Mouse (Mus musculus) lung, embryonic 16.5 days (tissue): ENCODE data around the gene Bst2. TPM values are rescaled to one million over a fixed set of nuclear protein-coding genes. Genes with fewer than 3 reads are reported as not detected.
"Not testable (repeated sequence)": the region's sequence is repeated elsewhere in the genome, so short reads cannot be mapped to it uniquely, and the experiment has no call there.

Experiments
- ATAC-seq: fragments of 200-750 bp; cut with Nextera tagmentation; 2 replicates; pipeline ENCODE4 v1.8.0; 2017; ENCODE audit warnings: low read depth, mild to moderate bottlenecking, moderate library complexity
- H3K27ac ChIP-seq: fragments of 300-500 bp; sonication (generic); 2 replicates; pipeline ENCODE4 v1.5.1; 2014; ENCODE audit warnings: mild to moderate bottlenecking, control low read depth, low read length
- H3K27me3 ChIP-seq: fragments of 300-500 bp; sonication (generic); 2 replicates; pipeline ENCODE4 v1.6.1; 2014; ENCODE audit warnings: low read depth, low read length, mixed read lengths; ENCODE audit not compliant: control insufficient read depth, insufficient read depth
- H3K36me3 ChIP-seq: fragments of 300-500 bp; sonication (generic); 2 replicates; pipeline ENCODE4 v1.6.1; 2014; ENCODE audit warnings: low read length; ENCODE audit not compliant: control insufficient read depth, insufficient read depth
- H3K4me1 ChIP-seq: fragments of 300-500 bp; sonication (generic); replicated peaks from 2 replicates; pipeline ENCODE4 v1.6.1; 2014; ENCODE audit warnings: low read length, mixed read lengths; ENCODE audit not compliant: control insufficient read depth, insufficient read depth
- H3K4me2 ChIP-seq: fragments of 300-500 bp; sonication (generic); 2 replicates; pipeline ENCODE4 v1.6.1; 2014; ENCODE audit warnings: low read depth, low read length, control low read depth
- H3K4me3 ChIP-seq: fragments of 300-500 bp; sonication (generic); 2 replicates; pipeline ENCODE4 v1.5.1; 2014; ENCODE audit warnings: mild to moderate bottlenecking, low read length, control low read depth
- H3K9ac ChIP-seq: fragments of 300-500 bp; sonication (generic); 2 replicates; pipeline ENCODE4 v1.6.1; 2014; ENCODE audit warnings: low read length, control low read depth
- H3K9me3 ChIP-seq: fragments of 300-500 bp; sonication (generic); 2 replicates; pipeline ENCODE4 v1.6.1; 2016; ENCODE audit warnings: low read length; ENCODE audit not compliant: control insufficient read depth
- WGBS: fragments of 180-500 bp; shearing (Covaris S2); extraction: QIAGEN DNeasy Blood & Tissue Kit; methylation state at CpG from one replicate; pipeline ENCODE4 v1.1.7; 2014; 5-methylcytosine and 5-hydroxymethylcytosine counted together
- polyA plus RNA-seq: library from polyadenylated mRNA; unstranded; fragments of >200 nt; fragmentation: Nextera tagmentation; extraction: Ambion mirVana; gene quantifications from 2 replicates; pipeline ENCODE4 v1.2.1, GENCODE M21; 2015

Bst2 gene
- polyA plus RNA-seq, 1 experiment from 2014 or later = 50.4 TPM

DNA sequence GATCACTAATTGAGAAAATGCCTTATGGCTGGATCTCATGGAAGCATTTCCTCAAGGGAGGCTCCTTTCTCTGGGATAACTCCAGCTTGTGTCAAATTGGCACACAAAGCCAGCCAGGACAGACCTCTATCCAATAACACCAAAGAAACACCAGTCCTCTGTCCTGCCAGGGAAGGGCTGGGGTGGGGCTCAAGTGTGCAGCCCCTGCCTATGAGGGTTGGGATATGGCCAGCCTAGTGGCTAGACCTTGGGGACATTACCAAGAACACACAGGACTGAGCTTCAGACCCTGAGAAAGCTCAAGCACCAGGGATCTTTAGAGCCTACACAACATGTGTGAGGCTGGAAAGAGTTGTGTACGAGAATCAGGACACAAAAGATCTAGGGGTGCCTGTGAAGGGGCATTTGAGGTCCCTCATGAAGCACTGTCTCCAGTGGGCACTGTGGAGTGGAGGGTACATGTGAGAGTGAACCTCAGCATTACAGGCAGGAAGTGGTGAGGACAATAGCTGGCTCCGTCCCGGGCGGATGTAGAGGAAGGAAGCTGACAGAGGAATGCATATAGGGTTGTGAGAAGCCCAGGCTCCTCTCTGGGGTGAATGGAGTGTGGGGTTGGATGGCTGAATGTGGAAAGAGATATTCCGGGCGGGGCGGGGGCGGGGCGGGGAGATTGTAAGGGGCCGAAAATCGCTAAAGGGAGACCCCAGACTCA, 8.7 kb downstream of the Bst2 start:
- Histone ChIP-seq H3K9me3 (no peaks in the 10 kb centered on the region), H3K27ac (peak overlapping the region; percentile 96), H3K27me3 (peaks cover 10% of the 10 kb centered on the region; the same call in 1 of the 2 replicates), H3K4me1 (peaks cover 20% of the 10 kb centered on the region), H3K4me2 (peak overlapping the region; percentile 17; the same call in 1 of the 2 replicates), H3K36me3 (no peaks in the 10 kb centered on the region), H3K9ac (peak overlapping the region; percentile 28; the same call in 1 of the 2 replicates), H3K4me3 (no peak overlapping the region)
- ATAC-seq = peak; percentile 86
- 66% methylated on average over 11 of the region's 11 CpGs for WGBS

DNA sequence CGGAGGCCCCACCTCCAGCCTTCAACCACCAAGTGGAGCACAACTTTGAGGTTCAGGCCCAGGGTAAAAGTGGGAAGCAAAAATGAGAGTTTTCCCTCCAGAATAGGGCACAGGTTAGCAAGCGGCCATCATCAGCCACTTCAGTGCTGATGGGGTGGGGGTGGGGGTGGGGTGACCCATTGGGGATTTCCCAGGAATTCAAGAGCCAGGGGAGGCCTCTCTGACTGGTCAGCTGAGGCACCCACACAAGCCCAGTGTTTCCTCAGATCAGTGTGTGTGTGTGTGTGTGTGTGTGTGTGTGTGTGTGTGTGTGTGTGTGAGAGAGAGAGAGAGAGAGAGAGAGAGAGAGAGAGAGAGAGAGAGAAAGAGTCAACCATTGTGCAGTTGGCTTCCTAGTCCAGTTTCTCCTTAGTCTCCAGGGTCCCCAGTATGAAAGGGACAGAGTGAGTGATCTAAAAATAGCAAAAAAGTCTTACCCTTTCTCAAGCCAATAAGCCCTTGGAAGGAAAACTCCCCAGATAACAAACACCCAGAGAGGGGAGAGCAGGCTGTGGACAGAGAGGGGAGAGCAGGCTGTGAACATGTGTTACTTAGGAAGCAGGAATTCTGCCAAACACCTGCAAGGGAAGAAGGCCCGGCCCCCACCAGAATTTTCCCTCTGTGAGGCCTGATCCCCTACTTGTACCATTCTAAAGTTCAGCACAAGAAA, 9.9 kb downstream of the Bst2 start:
- Histone ChIP-seq H3K9ac (no peak overlapping the region), H3K4me3 (no peak overlapping the region), H3K9me3 (no peaks in the 10 kb centered on the region), H3K27ac (peak overlapping the region; percentile 96), H3K36me3 (no peaks in the 10 kb centered on the region), H3K4me1 (peaks cover 20% of the 10 kb centered on the region), H3K27me3 (peaks cover 10% of the 10 kb centered on the region; the same call in 1 of the 2 replicates), H3K4me2 (no peak overlapping the region)
- no peak for ATAC-seq
- WGBS = 43% methylated on average over 3 of the region's 3 CpGs

GRCm38 (mm10) chr8:71526272-71526671, 11.0 kb downstream of the Bst2 start:
- WGBS = 17% methylated on average over 6 of the region's 6 CpGs
- no peaks in the 10 kb centered on the region for H3K36me3 ChIP-seq
- H3K27ac ChIP-seq = peak overlapping the region; percentile 96; the same call in 1 of the 2 replicates
- H3K9ac ChIP-seq = no peak overlapping the region
- H3K9me3 ChIP-seq = no peaks in the 10 kb centered on the region
- no peak overlapping the region for H3K4me3 ChIP-seq
- ATAC-seq = no peak
- no peak overlapping the region for H3K4me2 ChIP-seq
- H3K4me1 ChIP-seq = peaks cover 23% of the 10 kb centered on the region
- H3K27me3 ChIP-seq = peaks cover 10% of the 10 kb centered on the region; the same call in 1 of the 2 replicates

- Histone ChIP-seq H3K4me3 (no peak within 1 kb of the TSS), H3K9ac (peak within 1 kb of the TSS; percentile 32), H3K4me2 (peak within 1 kb of the TSS; percentile 22; the same call in 1 of the 2 replicates), H3K27me3 (peaks cover 10% of the 10 kb centered on the region; the same call in 1 of the 2 replicates), H3K27ac (peak within 1 kb of the TSS; percentile 96), H3K9me3 (no peaks in the 10 kb centered on the region), H3K4me1 (peaks cover 24% of the 10 kb centered on the region), H3K36me3 (no peaks in the 10 kb centered on the region)
- ATAC-seq = no peak
- WGBS = 14% methylated on average over 46 of the region's 46 CpGs
These were observed 11.8 kb downstream of the Bst2 start, which contains the start of gene Ccdc194 for GRCm38 (mm10) chr8:71525226-71526050. Gene Ccdc194 (minus strand): TSS chr8:71525711.

DNA sequence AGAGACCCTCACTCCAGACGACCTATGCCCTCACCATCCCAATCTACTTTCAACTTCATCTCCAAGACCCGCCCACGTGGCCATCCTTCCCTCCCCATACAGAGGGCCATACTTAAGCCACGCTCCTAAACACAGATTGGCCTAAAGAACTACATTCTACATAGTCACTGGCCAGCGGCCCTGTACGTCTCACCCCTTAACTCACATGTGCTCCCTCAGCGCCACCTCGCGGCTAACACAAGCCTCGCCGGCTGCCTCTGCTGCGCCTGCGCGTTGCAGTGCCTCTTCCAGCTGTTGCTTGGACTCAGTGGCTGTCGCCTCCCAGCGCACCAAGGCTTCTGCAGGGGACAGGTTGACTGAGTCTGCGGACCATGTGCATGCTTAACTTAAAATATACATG, 15.6 kb downstream of the Bst2 start:
- ATAC-seq = peak; percentile 86
- H3K36me3 ChIP-seq = no peaks in the 10 kb centered on the region
- H3K27me3 ChIP-seq = peaks cover 10% of the 10 kb centered on the region; the same call in 1 of the 2 replicates
- 0 out of 2 replicates have a peak overlapping the region, but pooled peaks have one; percentile 24 for H3K4me2 ChIP-seq
- WGBS = 2% methylated on average over 17 of the region's 17 CpGs
- no peak overlapping the region for H3K4me3 ChIP-seq
- H3K27ac ChIP-seq = no peak overlapping the region
- H3K4me1 ChIP-seq = peaks cover 21% of the 10 kb centered on the region
- no peaks in the 10 kb centered on the region for H3K9me3 ChIP-seq
- peak overlapping the region; percentile 30; the same call in 1 of the 2 replicates for H3K9ac ChIP-seq

- not testable (repeated sequence) for H3K9ac ChIP-seq, H3K27ac ChIP-seq, H3K4me3 ChIP-seq, H3K9me3 ChIP-seq, H3K4me2 ChIP-seq, H3K36me3 ChIP-seq, ATAC-seq, H3K27me3 ChIP-seq
- peaks cover 12% of the 10 kb centered on the region for H3K4me1 ChIP-seq
- WGBS = 34% methylated on average over 9 of the region's 10 CpGs
These were observed 18.0 kb downstream of the Bst2 start for GRCm38 (mm10) chr8:71519037-71519825.

DNA sequence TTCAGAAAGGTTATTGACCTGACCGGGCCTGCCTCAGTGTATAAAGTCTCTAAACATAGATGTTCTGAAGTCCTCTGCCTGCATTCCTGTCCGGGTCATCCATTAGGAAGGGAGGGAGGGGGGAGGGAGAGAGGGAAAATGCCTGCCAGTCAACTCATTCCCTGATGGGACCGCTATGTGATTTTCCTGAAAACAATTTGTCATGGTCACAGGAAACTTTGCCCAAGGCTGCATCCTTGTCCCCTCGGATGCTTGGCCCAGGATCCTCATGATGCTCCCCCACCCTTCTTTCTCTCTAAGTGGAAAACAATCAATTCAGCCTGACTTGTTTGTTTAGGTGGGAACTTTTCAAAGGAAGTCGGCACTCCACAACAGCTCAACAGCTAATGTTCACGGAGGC, 20.5 kb downstream of the Bst2 start:
- WGBS = 10% methylated on average over 6 of the region's 6 CpGs
- Histone ChIP-seq H3K4me3 (no peak overlapping the region), H3K9ac (no peak overlapping the region), H3K4me2 (no peak overlapping the region), H3K4me1 (peaks cover 14% of the 10 kb centered on the region), H3K36me3 (no peaks in the 10 kb centered on the region), H3K27ac (peak overlapping the region; percentile 53; the same call in 1 of the 2 replicates), H3K27me3 (no peaks in the 10 kb centered on the region), H3K9me3 (no peaks in the 10 kb centered on the region)
- peak; percentile 11; the same call in 1 of the 2 replicates for ATAC-seq

DNA sequence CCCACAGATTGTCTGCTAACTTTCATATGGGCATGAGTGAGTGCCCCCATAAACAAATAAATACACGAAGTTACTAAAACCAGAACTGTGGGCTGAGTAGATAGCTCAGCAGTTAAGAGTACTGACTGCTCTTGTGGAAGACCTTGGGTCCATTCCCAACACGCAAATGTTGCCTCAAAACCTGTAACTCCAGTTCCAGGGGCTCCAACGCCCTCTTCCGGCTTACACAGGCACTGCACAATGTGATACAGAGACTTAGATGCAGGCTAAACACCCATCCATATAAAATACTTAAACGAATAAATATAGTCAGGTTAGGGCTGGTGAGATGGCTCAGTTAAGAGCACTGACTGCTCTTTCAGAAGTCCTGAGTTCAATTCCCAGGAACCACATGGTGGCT, 22.2 kb downstream of the Bst2 start:
- Histone ChIP-seq H3K9ac (no peak overlapping the region), H3K4me1 (peaks cover 11% of the 10 kb centered on the region), H3K27me3 (peaks cover 1% of the 10 kb centered on the region; the same call in 1 of the 2 replicates), H3K9me3 (no peaks in the 10 kb centered on the region), H3K4me3 (no peak overlapping the region), H3K36me3 (no peaks in the 10 kb centered on the region), H3K27ac (no peak overlapping the region), H3K4me2 (no peak overlapping the region)
- 64% methylated on average over 5 of the region's 5 CpGs for WGBS
- no peak for ATAC-seq
